Mouse (Mus musculus) heart, postnatal 0 days (tissue): Measurements from ENCODE around the gene Cmtm6. TPM values are rescaled to one million over a fixed set of nuclear protein-coding genes. Genes with fewer than 3 reads are reported as not detected.

Experiments used
- ATAC-seq: fragments of 200-750 bp; cut with Nextera tagmentation; 2 replicates; pipeline ENCODE4 v1.8.0; 2017; ENCODE audit warnings: low read depth, moderate number of reproducible peaks, moderate library complexity; ENCODE audit not compliant: insufficient read depth
- DNase-seq: peaks from one replicate; pipeline ENCODE4 v3.0.0-alpha.2; 2016; ENCODE audit warnings: low spot score
- H3K27ac ChIP-seq: fragments of 300-500 bp; sonication (generic); 2 replicates; pipeline ENCODE4 v1.5.1; 2014; ENCODE audit warnings: low read depth, mild to moderate bottlenecking
- H3K27me3 ChIP-seq: fragments of 300-500 bp; sonication (generic); 2 replicates; pipeline ENCODE4 v1.6.1; 2014; ENCODE audit warnings: low read length, mixed read lengths; ENCODE audit not compliant: control insufficient read depth, insufficient read depth
- H3K36me3 ChIP-seq: fragments of 300-500 bp; sonication (generic); replicated peaks from 2 replicates; pipeline ENCODE4 v1.6.1; 2014; ENCODE audit warnings: low read length, mixed read lengths; ENCODE audit not compliant: control insufficient read depth, insufficient read depth
- H3K4me1 ChIP-seq: fragments of 300-500 bp; sonication (generic); 2 replicates; pipeline ENCODE4 v1.6.1; 2014; ENCODE audit warnings: antibody characterized with exemption; ENCODE audit not compliant: control insufficient read depth, insufficient read depth
- H3K4me2 ChIP-seq: fragments of 300-500 bp; sonication (generic); 2 replicates; pipeline ENCODE4 v1.6.1; 2014; ENCODE audit warnings: low read depth, mild to moderate bottlenecking, low read length, moderate library complexity
- H3K4me3 ChIP-seq: fragments of 300-500 bp; sonication (generic); 2 replicates; pipeline ENCODE4 v1.5.1; 2014; ENCODE audit warnings: low read depth, low read length
- H3K9ac ChIP-seq: fragments of 300-500 bp; sonication (generic); replicated peaks from 2 replicates; pipeline ENCODE4 v1.6.1; 2014; ENCODE audit warnings: low read depth, low read length, mixed read lengths
- H3K9me3 ChIP-seq: fragments of 300-500 bp; sonication (generic); replicated peaks from 2 replicates; pipeline ENCODE4 v1.6.1; 2016; ENCODE audit warnings: low read length; ENCODE audit not compliant: control insufficient read depth
- CTCF ChIP-seq: IDR thresholded peaks from 2 replicates; pipeline ENCODE4 v1.5.1; 2016; ENCODE audit warnings: antibody characterized with exemption, control low read depth, low read depth
- EP300 ChIP-seq: IDR thresholded peaks from 2 replicates; pipeline ENCODE4 v1.6.1; 2016; ENCODE audit warnings: antibody characterized with exemption, low read depth
- WGBS: fragments of 180-500 bp; shearing (Covaris S2); extraction: QIAGEN DNeasy Blood & Tissue Kit; methylation state at CpG from one replicate; pipeline ENCODE4 v1.1.7; 2014; 5-methylcytosine and 5-hydroxymethylcytosine counted together
- polyA plus RNA-seq: library from polyadenylated mRNA; unstranded; fragments of >200 nt; fragmentation: Nextera tagmentation; extraction: Ambion mirVana; gene quantifications from 2 replicates; pipeline ENCODE4 v1.2.1, GENCODE M21; 2015
- total RNA-seq: library from RNA; depleted of rRNA; stranded (reverse); fragments of >200 nt; gene quantifications from 2 replicates; pipeline ENCODE4 v1.2.3, GENCODE M21; 2014; ENCODE audit warnings: low replicate concordance

Gene Cmtm6
- total and polyA plus RNA-seq, 2 experiments from 2014 or later = 22.8 to 33.8 TPM

DNA sequence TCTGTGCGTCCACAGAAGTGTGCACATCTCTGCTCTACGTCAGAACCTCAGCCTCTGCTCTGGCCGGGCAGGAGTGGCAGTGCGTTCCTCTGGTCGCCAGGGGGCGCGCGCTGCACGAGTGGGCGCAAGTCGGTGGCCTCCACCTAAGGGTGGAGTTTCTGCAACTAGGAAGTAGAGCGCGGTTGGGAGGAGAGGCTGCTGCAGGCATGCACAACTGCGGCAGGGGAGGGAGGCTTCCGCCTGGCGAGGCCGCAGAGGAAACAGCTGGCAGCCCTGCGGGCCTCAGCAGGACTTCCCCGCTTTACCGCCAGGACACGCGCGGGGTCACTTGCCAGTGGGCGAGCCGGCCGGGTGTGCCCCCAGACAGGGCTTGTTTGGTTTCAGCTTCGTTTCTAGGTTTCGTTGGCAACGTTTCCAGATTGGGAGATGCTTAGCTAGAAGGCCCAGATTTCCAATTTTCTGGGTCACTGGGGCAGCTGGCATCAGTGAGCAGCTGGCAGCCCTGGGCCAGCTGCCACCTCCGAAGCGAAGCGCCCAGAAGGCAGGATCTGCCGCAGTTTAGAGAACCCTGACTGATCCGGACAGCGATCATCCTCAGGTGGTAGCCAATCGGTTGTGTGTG is 22.1 kb downstream of the Cmtm6 start:
- peaks cover 45% of the 10 kb centered on the region for H3K36me3 ChIP-seq
- DNase-seq = peak; percentile 93
- H3K4me1 ChIP-seq = no peaks in the 10 kb centered on the region
- TF ChIP-seq CTCF (peak; percentile 99), EP300 (no peak)
- peak overlapping the region; percentile 60 for H3K4me3 ChIP-seq
- peak overlapping the region; percentile 78 for H3K4me2 ChIP-seq
- ATAC-seq = peak; percentile 92
- WGBS = 6% methylated on average over 36 of the region's 36 CpGs
- no peaks in the 10 kb centered on the region for H3K9me3 ChIP-seq
- H3K27ac ChIP-seq = peak overlapping the region; percentile 54
- H3K27me3 ChIP-seq = no peaks in the 10 kb centered on the region
- peak overlapping the region; percentile 55 for H3K9ac ChIP-seq

DNA sequence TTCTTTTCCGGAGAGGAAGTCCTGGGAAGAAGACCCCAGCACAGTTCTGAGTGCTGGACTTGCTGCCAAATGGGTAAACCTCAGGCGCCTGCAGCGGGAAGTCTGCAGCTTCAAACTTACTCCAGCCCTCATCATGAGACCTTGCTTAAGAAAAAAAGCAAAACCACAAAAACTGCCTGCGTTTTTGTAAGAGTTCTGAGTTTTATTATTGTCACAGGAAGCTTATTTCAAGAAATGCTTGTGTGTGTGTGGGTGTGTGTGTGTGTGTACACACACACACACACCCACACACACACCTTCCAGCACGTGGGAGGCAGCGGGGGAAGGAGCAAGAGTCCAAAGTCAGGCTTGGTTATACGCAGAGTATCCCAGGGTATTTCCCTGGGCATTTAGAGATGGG is 27.4 kb downstream of the Cmtm6 start:
- no peak for TF ChIP-seq CTCF
- no peak for TF ChIP-seq EP300
- H3K27me3 ChIP-seq = no peaks in the 10 kb centered on the region
- H3K9me3 ChIP-seq = no peaks in the 10 kb centered on the region
- no peak for ATAC-seq
- H3K4me2 ChIP-seq = no peak overlapping the region
- DNase-seq = no peak
- H3K27ac ChIP-seq = 0 out of 2 replicates have a peak overlapping the region, but pooled peaks have one; percentile 34
- no peak overlapping the region for H3K9ac ChIP-seq
- no peak overlapping the region for H3K4me3 ChIP-seq
- WGBS = 71% methylated on average over 7 of the region's 7 CpGs
- no peaks in the 10 kb centered on the region for H3K4me1 ChIP-seq
- H3K36me3 ChIP-seq = peaks cover 71% of the 10 kb centered on the region

DNA sequence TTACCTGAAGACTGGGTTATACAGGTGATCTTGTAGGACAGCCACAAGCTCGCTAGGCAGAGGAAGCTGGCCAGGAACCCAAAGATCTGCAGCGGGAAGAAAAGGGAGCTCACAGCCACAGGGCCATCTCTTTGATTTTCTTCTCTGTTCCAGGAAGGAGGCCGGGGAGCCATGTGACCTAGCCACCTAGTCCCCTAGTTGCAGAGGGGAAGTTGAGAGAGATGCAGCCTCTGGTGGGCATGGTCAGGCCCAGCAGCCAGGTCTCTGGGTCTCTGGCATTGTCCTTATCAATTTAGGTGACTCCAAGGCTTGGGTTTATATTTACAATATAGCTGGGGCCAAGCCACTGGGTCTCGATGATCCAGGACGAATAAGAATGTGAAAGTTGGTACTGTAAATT is 27.9 kb downstream of the Cmtm6 start:
- H3K4me2 ChIP-seq = no peak overlapping the region
- H3K4me3 ChIP-seq = no peak overlapping the region
- no peaks in the 10 kb centered on the region for H3K4me1 ChIP-seq
- peaks cover 73% of the 10 kb centered on the region for H3K36me3 ChIP-seq
- H3K9me3 ChIP-seq = no peaks in the 10 kb centered on the region
- no peak overlapping the region for H3K9ac ChIP-seq
- H3K27ac ChIP-seq = no peak overlapping the region
- DNase-seq (no peak), ATAC-seq (no peak)
- 82% methylated on average over 5 of the region's 5 CpGs for WGBS
- no peak for TF ChIP-seq CTCF
- TF ChIP-seq EP300 = no peak
- no peaks in the 10 kb centered on the region for H3K27me3 ChIP-seq

DNA sequence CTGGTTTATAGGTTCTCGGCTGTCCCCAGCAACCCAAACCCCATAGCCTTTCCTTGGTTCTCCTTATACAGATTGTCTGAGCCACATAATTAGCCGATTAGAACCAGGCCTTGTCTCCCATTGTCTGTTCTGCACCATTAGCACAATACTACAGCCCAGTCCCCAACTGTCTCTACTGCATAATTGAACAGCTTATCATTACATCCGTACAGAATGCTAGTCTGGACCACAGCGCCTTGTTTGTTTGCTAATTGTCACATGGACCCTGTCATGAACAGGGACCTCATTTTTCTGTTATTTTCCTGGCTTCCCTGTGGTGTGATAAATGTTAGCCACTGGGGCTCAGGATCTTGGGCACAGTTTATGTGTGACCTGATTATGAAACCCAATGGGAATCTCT is 29.0 kb downstream of the Cmtm6 start:
- Histone ChIP-seq H3K4me3 (no peak overlapping the region), H3K27ac (no peak overlapping the region), H3K4me1 (no peaks in the 10 kb centered on the region), H3K9me3 (no peaks in the 10 kb centered on the region), H3K9ac (no peak overlapping the region), H3K27me3 (no peaks in the 10 kb centered on the region), H3K36me3 (peaks cover 73% of the 10 kb centered on the region), H3K4me2 (no peak overlapping the region)
- ATAC-seq (no peak), DNase-seq (no peak)
- WGBS = 89% methylated on average over 4 of the region's 4 CpGs
- TF ChIP-seq EP300 = no peak
- no peak for TF ChIP-seq CTCF

DNA sequence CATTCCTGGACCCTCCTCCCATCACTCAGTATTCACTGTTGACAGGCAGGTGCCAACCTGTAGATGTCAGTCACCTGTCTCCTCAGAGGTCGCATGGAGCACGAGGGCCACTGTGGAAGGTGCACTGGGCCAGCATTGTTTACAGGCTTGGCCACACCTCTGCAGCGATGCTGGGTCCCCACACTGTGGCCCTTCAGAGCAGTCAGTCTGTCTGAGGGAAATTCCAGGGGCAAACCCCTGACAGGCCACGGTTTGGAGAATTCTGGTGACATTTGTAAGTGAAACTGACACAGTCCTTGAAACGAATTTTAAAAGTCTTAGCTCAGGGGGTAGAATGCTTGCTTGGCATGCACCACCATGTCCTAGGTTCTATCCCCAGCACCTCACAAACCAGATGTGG is 29.4 kb downstream of the Cmtm6 start:
- DNase-seq (no peak), ATAC-seq (no peak)
- Histone ChIP-seq H3K4me1 (no peaks in the 10 kb centered on the region), H3K9ac (no peak overlapping the region), H3K27me3 (no peaks in the 10 kb centered on the region), H3K36me3 (peaks cover 69% of the 10 kb centered on the region), H3K4me3 (no peak overlapping the region), H3K4me2 (no peak overlapping the region), H3K27ac (no peak overlapping the region), H3K9me3 (no peaks in the 10 kb centered on the region)
- no peak for TF ChIP-seq EP300
- no peak for TF ChIP-seq CTCF
- WGBS = 79% methylated on average over 5 of the region's 5 CpGs

DNA sequence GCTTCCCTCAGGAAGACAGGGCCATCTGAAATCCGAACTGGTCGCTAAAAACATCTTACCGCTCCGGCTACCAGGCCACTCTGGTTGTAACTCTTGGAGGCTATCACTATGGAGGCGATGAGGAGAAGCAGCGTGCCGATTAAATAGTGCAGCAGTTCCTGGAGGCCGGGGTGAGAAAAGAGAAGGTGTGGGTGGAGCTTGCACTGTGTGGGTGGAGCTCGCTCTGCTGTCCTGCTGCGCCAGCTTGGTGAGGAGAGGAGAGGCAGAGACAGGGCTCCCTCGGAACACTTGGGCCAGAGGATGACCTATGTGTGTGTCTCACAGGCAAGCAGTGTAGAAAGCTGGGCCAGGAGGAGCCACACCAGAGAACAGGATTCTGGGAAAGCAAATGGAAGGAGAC is 30.9 kb downstream of the Cmtm6 start:
- no peak for DNase-seq
- H3K27ac ChIP-seq = no peak overlapping the region
- no peaks in the 10 kb centered on the region for H3K9me3 ChIP-seq
- WGBS = 77% methylated on average over 11 of the region's 11 CpGs
- peaks cover 60% of the 10 kb centered on the region for H3K36me3 ChIP-seq
- no peak overlapping the region for H3K4me2 ChIP-seq
- no peak for ATAC-seq
- H3K27me3 ChIP-seq = no peaks in the 10 kb centered on the region
- no peak overlapping the region for H3K9ac ChIP-seq
- no peaks in the 10 kb centered on the region for H3K4me1 ChIP-seq
- no peak overlapping the region for H3K4me3 ChIP-seq
- no peak for TF ChIP-seq CTCF
- TF ChIP-seq EP300 = no peak
